Mouse (Mus musculus): ENCODE data around the gene Stk36. TPM values are rescaled to one million over a fixed set of nuclear protein-coding genes. Genes with fewer than 3 reads are reported as not detected.

The Stk36 gene
- polyA plus RNA-seq, 1 experiment from 2014 or later = 0.32 TPM

GRCm38 (mm10) chr1:74677843-74678242 lies 76.6 kb downstream of the Stk36 start:
- no peak for TF ChIP-seq CTCF (IDR thresholded peaks at IDR 0.05; ENCODE audit: low read depth)
- TF ChIP-seq EP300 (IDR thresholded peaks at IDR 0.05; ENCODE audit: low read depth) = no peak
- ATAC-seq = no peak
- H3K9me3 ChIP-seq (ENCODE audit: low read length) = no peaks in the 10 kb centered on the region
- 71% methylated on average over 1 of the region's 1 CpGs for WGBS (ENCODE audit: insufficient replicate concordance)
- no peak overlapping the region for H3K4me2 ChIP-seq (ENCODE audit: low read depth, low read length)
- H3K36me3 ChIP-seq (replicated peaks; ENCODE audit: insufficient read depth, low read length) = peaks cover 17% of the 10 kb centered on the region
- H3K27me3 ChIP-seq (ENCODE audit: insufficient read depth, low read length) = no peaks in the 10 kb centered on the region
- no peak overlapping the region for H3K4me3 ChIP-seq (ENCODE audit: low read depth, low read length)
- no peak for DNase-seq
- no peak overlapping the region for H3K9ac ChIP-seq (replicated peaks)
- H3K4me1 ChIP-seq (ENCODE audit: insufficient read depth) = no peaks in the 10 kb centered on the region
- H3K27ac ChIP-seq (ENCODE audit: low read depth) = no peak overlapping the region

Small RNA genes lying within 50 kb of the gene (microRNA-seq; reads per million reads assigned to microRNA genes)
- gene Gm25035 = not detected

Other genes starting within 250 kb of the Stk36 start
- gene Catip, start 239.3 kb upstream of the Stk36 start, polyA plus RNA-seq (2015; fragmentation: Nextera tagmentation; extraction: Ambion mirVana) = 0.11 TPM in 1 of 2 replicates, not detected in the other
- gene Slc11a1, start 226.2 kb upstream of the Stk36 start, polyA plus RNA-seq (2015; fragmentation: Nextera tagmentation; extraction: Ambion mirVana) = 12.8 and 15.1 TPM in 2 replicates
- gene Ctdsp1, start 209.9 kb upstream of the Stk36 start, polyA plus RNA-seq (2015; fragmentation: Nextera tagmentation; extraction: Ambion mirVana) = 40.0 and 40.4 TPM in 2 replicates
- 0.13 and 0.19 TPM in 2 replicates for gene Vil1, start 192.1 kb upstream of the Stk36 start, polyA plus RNA-seq (2015; fragmentation: Nextera tagmentation; extraction: Ambion mirVana)
- gene Cnot9, start 95.4 kb upstream of the Stk36 start, polyA plus RNA-seq (2015; fragmentation: Nextera tagmentation; extraction: Ambion mirVana) = 23.2 and 23.3 TPM in 2 replicates
- 0.20 and 0.28 TPM in 2 replicates for gene Plcd4, start 58.6 kb upstream of the Stk36 start, polyA plus RNA-seq (2015; fragmentation: Nextera tagmentation; extraction: Ambion mirVana)
- gene Usp37, start 57.2 kb upstream of the Stk36 start, polyA plus RNA-seq (2015; fragmentation: Nextera tagmentation; extraction: Ambion mirVana) = 4.9 and 5.4 TPM in 2 replicates
- gene Zfp142, start 13.2 kb upstream of the Stk36 start, polyA plus RNA-seq (2015; fragmentation: Nextera tagmentation; extraction: Ambion mirVana) = 0.77 and 1.1 TPM in 2 replicates
- 5.2 and 5.8 TPM in 2 replicates for gene Bcs1l, start 13.2 kb upstream of the Stk36 start, polyA plus RNA-seq (2015; fragmentation: Nextera tagmentation; extraction: Ambion mirVana)
- 10.8 and 11.1 TPM in 2 replicates for gene Rnf25, start within 50 bp of the Stk36 start, polyA plus RNA-seq (2015; fragmentation: Nextera tagmentation; extraction: Ambion mirVana)
- 2.4 and 2.5 TPM in 2 replicates for gene Ttll4, start 60.3 kb downstream of the Stk36 start, polyA plus RNA-seq (2015; fragmentation: Nextera tagmentation; extraction: Ambion mirVana)
- gene Cyp27a1, start 112.1 kb downstream of the Stk36 start, polyA plus RNA-seq (2015; fragmentation: Nextera tagmentation; extraction: Ambion mirVana) = 30.0 and 31.5 TPM in 2 replicates
- 0.04 and 0.11 TPM in 2 replicates for gene Prkag3, start 147.8 kb downstream of the Stk36 start, polyA plus RNA-seq (2015; fragmentation: Nextera tagmentation; extraction: Ambion mirVana)
- 0.07 and 0.12 TPM in 2 replicates for gene Wnt6, start 170.4 kb downstream of the Stk36 start, polyA plus RNA-seq (2015; fragmentation: Nextera tagmentation; extraction: Ambion mirVana)
- gene Wnt10a, start 190.1 kb downstream of the Stk36 start, polyA plus RNA-seq (2015; fragmentation: Nextera tagmentation; extraction: Ambion mirVana) = 0.09 and 0.18 TPM in 2 replicates